In the genomic region with DNA sequence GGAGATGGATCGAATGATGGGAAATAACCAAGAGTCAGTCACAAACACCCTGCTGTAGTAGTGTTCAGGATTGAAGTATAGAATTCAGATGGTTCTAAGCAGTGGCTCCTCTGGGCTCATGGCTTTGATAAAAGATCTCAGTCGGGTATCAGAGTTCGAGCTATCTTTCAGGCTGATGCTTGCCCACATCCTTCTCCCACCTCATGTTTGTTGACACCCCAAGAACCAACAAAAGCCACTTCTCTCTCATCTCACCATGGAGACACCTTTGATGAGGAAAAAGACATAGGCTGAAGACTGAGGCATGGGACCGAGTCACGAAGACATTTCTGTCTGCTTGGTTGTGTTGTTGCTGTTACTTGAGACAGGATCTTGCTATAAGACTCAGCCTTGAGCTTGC, we compare ENCODE assay signal across 26 mouse cellular contexts. TPM values are rescaled to one million over a fixed set of nuclear protein-coding genes. Genes with fewer than 3 reads are reported as not detected.
A peak's percentile ranks its signal among the peaks of the same experiment; 100 is the strongest.
DNase-seq lines count a peak whose midpoint lies in the region; ATAC-seq and TF ChIP-seq lines count a peak whose summit lies in the region.
"Had no signal": no experiment of that assay in that cellular context is flagged by ENCODE, and none has a peak within 500 bp of the region (broad histone marks: within the 10 kb centered on the region; RNA-seq: fewer than 3 reads in every experiment).

No protein-coding gene starts in this region.

- TF ChIP-seq POLR2A in spleen, adult 2 months (IDR thresholded peaks at IDR 0.05; ENCODE audit: low read depth, low read length) = no peak
- TF ChIP-seq POLR2A in CH12.LX (IDR thresholded peaks at IDR 0.05; ENCODE audit: low read depth, low read length) = no peak

- in situ Hi-C loops in CH12.LX (cut with MboI; ENCODE audit: low pct_ligation_motif_present, low pct_unique_long_range_greater_than_20kb, low sequenced_read_pairs) = loop anchor here (5.0 to 10.0 kb wide), 2 partner anchors 82 to 170 kb away; no protein-coding TSS in a partner anchor

- TF ChIP-seq EP300 in CH12.LX (IDR thresholded peaks at IDR 0.05; ENCODE audit: low read length) = no peak

- ATAC-seq in inflammation-experienced regulatory T-cells, adult 6 months = peak; percentile 51
- ATAC-seq: forebrain, embryonic 16.5 days; hindbrain, postnatal 0 days; Patski had no signal

- peak in 1 of 2 experiments; percentile 32 for DNase-seq in spleen, adult 2 months (ENCODE audit: low read depth in 1 of 2, low spot score in 2 of 2)
- no peak for DNase-seq in spleen, postnatal 4 days (ENCODE audit: low spot score in 2 of 2)
- DNase-seq in CD4-positive helper T cell, adult 2 months (ENCODE audit: low read depth, low spot score) = peak; percentile 73
- DNase-seq in CH12.LX (ENCODE audit: extremely low read depth) = no peak
- no peak for DNase-seq in kidney, adult 9 months
- no peak for DNase-seq in MN1 (ENCODE audit: low spot score)
- DNase-seq in kidney, postnatal 36 days = no peak
- DNase-seq: adrenal gland, adult 8-10 months; adrenal gland, postnatal 36 days; B cell, adult 2 months; cerebellum, adult 2 months; cerebellum, postnatal 10 days; embryo, embryonic 11 days; gastrocnemius, postnatal 10 days; heart, adult 2 months; heart, postnatal 14 days had no signal

- H3K4me1 ChIP-seq in spleen, adult 2 months (ENCODE audit: control insufficient read depth, insufficient read depth, insufficient read length) = peaks cover 17% of the 10 kb centered on the region; the same call in 1 of the 2 replicates
- H3K4me1 ChIP-seq in CH12.LX (ENCODE audit: control insufficient read depth in 1 of 2, insufficient read depth in 2 of 2) = peaks cover 14 to 57% of the 10 kb centered on the region in 2 experiments

- H3K27ac ChIP-seq in spleen, adult 2 months (ENCODE audit: insufficient read depth, low read length) = peak overlapping the region; percentile 42; the same call in 1 of the 2 replicates
- peak overlapping the region; percentile 34; the same call in 1 of the 2 replicates for H3K27ac ChIP-seq in CH12.LX (ENCODE audit: insufficient read depth, low read depth)
- H3K27ac ChIP-seq: embryonic facial prominence, embryonic 15.5 days; heart, adult 2 months; heart, embryonic 15.5 days; hindbrain, embryonic 13.5 days; hindbrain, postnatal 0 days had no signal

- WGBS in spleen, adult 2 months = 78% methylated on average over 5 of the region's 5 CpGs

- no peaks in the 10 kb centered on the region for H3K36me3 ChIP-seq in spleen, adult 2 months (ENCODE audit: control insufficient read depth, insufficient read depth, low read length)
- H3K36me3 ChIP-seq in CH12.LX (replicated peaks in 1 of 2; ENCODE audit: control insufficient read depth in 1 of 2, insufficient read depth in 1 of 2, low read length in 1 of 2) = peaks cover 0 to 2% of the 10 kb centered on the region in 2 experiments
- H3K36me3 ChIP-seq: embryonic facial prominence, embryonic 15.5 days; heart, embryonic 15.5 days; hindbrain, embryonic 13.5 days had no signal

- H3K9me3 ChIP-seq in CH12.LX (replicated peaks; ENCODE audit: low read length) = peaks cover 30% of the 10 kb centered on the region
- H3K9me3 ChIP-seq: embryonic facial prominence, embryonic 15.5 days; heart, embryonic 15.5 days; hindbrain, embryonic 13.5 days had no signal

- dilution Hi-C loops in CH12.LX (cut with MboI; ENCODE audit: extremely low pct_ligation_motif_present, extremely low pct_unique_long_range_greater_than_20kb, low sequenced_read_pairs) = no loop called here

- H3K9ac ChIP-seq in CH12.LX (ENCODE audit: insufficient read depth, low read depth) = no peak overlapping the region
- H3K9ac ChIP-seq: embryonic facial prominence, embryonic 15.5 days; heart, embryonic 15.5 days; hindbrain, embryonic 13.5 days had no signal

- H3K4me2 ChIP-seq in CH12.LX (ENCODE audit: insufficient read depth, low read depth, poor library complexity, severe bottlenecking) = no peak overlapping the region
- H3K4me2 ChIP-seq: embryonic facial prominence, embryonic 15.5 days; heart, embryonic 11.5 days; heart, embryonic 15.5 days; hindbrain, embryonic 13.5 days had no signal

- H3K79me2 ChIP-seq in CH12.LX (replicated peaks; ENCODE audit: control insufficient read depth, extremely low read depth, insufficient read depth, poor library complexity, severe bottlenecking) = no peaks in the 10 kb centered on the region

- H3K4me3 ChIP-seq in spleen, adult 2 months (ENCODE audit: extremely low read depth, insufficient read depth, insufficient read length) = no peak overlapping the region
- no peak overlapping the region for H3K4me3 ChIP-seq in CH12.LX (replicated peaks in 1 of 3; ENCODE audit: low read depth in 2 of 3, low read length in 2 of 3, poor library complexity in 1 of 3)
- H3K4me3 ChIP-seq: embryonic facial prominence, embryonic 15.5 days; erythroblast, embryonic 14.5 days; heart, adult 2 months; heart, embryonic 15.5 days; hindbrain, embryonic 13.5 days had no signal

- TF ChIP-seq CTCF in spleen, adult 2 months (IDR thresholded peaks at IDR 0.05; ENCODE audit: extremely low read depth, insufficient read depth, insufficient read length, insufficient replicate concordance) = no peak
- TF ChIP-seq CTCF in CH12.LX (conservative IDR thresholded peaks at IDR 0.05 in 1 of 2, IDR thresholded peaks at IDR 0.05 in 1 of 2; ENCODE audit: low read depth in 2 of 2, low read length in 2 of 2) = no peak

- H3K27me3 ChIP-seq in spleen, adult 2 months (ENCODE audit: control insufficient read depth, insufficient read depth, low read length) = no peaks in the 10 kb centered on the region
- no peaks in the 10 kb centered on the region for H3K27me3 ChIP-seq in CH12.LX (replicated peaks)
- H3K27me3 ChIP-seq: embryonic facial prominence, embryonic 15.5 days; heart, embryonic 15.5 days; Patski had no signal

- no peak for TF ChIP-seq RAD21 in CH12.LX (IDR thresholded peaks at IDR 0.05; ENCODE audit: low read depth, low read length)

TF ChIP-seq in CH12.LX, 34 proteins besides CTCF, POLR2A, EP300 and RAD21:
- TF ChIP-seq ZKSCAN1 (IDR thresholded peaks at IDR 0.05; ENCODE audit: borderline replicate concordance, low read depth, low read length) (no peak), TCF12 (IDR thresholded peaks at IDR 0.05; ENCODE audit: low read depth, low read length) (no peak), RCOR1 (conservative IDR thresholded peaks at IDR 0.05; ENCODE audit: low read depth, low read length) (no peak)

RNA-seq across cellular contexts. Expression of gene Arl4c, which starts 57.6 kb away (rescaled TPM):
- polyA plus RNA-seq in spleen, adult 2 months (2012; rRNA removed) = 31.0 and 46.1 TPM in 2 replicates
- total RNA-seq in CH12.LX (2012; rRNA removed) = 32.2 and 33.9 TPM in 2 replicates
- total RNA-seq in CH12.LX (2014; rRNA removed) = 24.1 and 25.8 TPM in 2 replicates
- 30.8 and 31.6 TPM in 2 replicates for polyA plus RNA-seq in CH12.LX (2012; ENCODE audit: insufficient read length, low read depth)
- 10 to 100 TPM in 2 of 3 experiments, 1 to 10 TPM in 1; 9.6 to 20.2 (median 12.6) TPM for polyA plus RNA-seq in inflammation-experienced regulatory T-cells, adult 6 months (2017; shearing (Covaris generic))
- total RNA-seq: MEL had no signal
